Mouse (Mus musculus): ENCODE data around the gene Ugt1a7c.

DNA sequence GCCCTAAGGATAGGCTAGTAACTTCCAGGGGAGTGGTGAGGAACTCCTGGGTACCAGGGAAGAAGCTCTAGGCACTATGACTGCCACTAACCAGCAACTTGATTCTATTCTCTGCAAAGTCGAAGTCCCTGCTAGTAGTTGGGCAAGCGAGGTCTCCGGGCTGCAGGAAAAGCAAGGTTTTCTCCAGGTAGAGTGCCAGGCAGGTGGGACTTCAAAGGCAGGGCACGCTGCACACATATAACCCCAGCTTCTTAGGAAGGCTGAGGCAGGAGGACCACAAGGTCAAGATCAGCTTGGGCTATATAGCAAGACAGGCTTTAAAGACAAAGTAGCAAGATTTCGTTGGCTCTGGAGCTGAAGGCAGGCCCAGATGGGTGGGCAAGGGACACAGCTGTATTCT is 168.9 kb downstream of the Ugt1a7c start:
- TF ChIP-seq CTCF (IDR thresholded peaks at IDR 0.05; ENCODE audit: extremely low read depth, insufficient read depth, low read length) (no peak), POLR2A (IDR thresholded peaks at IDR 0.05; ENCODE audit: extremely low read depth, insufficient read depth, low read length) (no peak)
